Mouse (Mus musculus): ENCODE measurements around the gene Arhgef10l.
A peak's percentile ranks its signal among the peaks of the same experiment; 100 is the strongest.
"Not testable (repeated sequence)": the region's sequence is repeated elsewhere in the genome, so short reads cannot be mapped to it uniquely, and the experiment has no call there.

The Arhgef10l gene

DNA sequence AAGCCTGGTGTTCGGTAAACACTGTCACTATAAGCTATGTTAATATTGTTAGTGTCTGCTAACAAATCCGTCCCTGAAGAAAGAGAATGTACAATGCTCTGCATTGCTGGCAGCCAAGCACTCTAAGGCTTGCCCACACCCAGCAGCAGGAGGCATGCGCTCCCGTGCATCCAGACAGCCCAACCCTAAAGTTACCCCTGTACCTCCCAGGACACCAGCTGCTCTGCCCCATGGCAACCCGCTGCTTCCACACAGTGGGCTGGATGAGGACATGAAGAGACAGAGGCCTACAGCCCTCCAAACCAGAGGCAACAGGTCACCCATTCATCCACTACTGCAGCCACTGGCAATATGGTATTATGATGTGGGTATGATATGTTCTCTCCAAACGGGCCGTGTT lies 60.0 kb downstream of the Arhgef10l start:
- no peak for DNase-seq (ENCODE audit: low spot score in 2 of 2)

DNA sequence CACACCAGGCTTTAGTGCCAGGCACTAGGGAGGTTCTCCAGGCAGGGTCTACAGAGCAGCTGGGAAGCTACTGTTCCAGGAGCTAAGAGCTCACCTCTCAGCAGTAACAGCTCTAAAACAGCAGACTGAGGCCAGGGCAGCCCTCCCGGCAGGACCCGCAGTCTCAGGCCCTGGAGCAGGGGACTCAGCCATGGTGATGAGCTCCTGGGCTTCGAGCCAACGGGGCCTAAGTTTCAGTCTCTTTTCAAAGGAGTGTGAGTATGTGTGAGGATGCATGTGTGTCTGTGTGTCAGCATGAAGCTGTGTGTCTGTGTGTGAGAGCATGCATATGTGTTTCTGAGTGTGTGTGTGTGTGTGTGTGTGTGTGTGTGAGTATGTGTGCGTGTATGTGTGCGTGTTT lies 60.6 kb downstream of the Arhgef10l start:
- no peak for DNase-seq (ENCODE audit: low spot score in 2 of 2)

DNA sequence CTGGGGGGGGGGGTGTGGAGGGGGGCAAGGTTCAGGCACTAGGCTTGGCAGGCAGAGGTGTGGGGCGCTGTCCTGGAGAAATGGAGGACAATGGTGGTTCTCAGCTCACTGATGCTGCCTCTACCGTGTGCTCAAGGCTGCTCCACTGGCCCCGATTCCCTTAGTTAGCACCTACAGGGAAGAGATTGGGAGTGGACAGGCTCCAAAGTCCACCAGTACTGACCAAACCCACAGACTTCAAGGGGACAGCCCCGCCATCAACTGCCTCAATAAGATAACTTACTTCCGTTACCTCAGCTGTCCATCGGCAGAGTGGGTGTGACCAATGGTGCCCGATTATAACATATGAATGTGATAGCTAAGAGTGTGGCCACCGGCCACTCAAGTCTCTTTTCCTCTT lies 61.3 kb downstream of the Arhgef10l start:
- DNase-seq (ENCODE audit: low spot score in 2 of 2) = no peak

DNA sequence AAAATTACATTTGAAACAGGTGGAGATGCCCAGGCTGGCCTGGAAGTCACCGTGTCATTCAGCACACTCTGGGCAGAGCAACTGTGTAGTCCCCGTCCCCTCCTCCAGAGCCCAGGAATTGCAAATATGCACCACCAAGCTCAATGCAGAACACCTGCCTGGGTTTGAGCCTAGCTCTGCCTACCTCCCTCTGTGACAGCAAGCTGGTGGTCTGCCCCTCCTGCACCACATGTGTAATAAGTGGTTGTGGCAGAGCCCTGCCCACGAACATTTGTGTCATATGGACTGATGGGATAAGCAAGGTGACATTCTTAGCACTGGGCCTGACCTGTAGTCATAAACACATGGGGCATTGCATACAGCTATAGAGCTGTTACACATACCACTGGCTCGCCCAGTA lies 63.8 kb downstream of the Arhgef10l start:
- peak; percentile 41 to 56 for DNase-seq (ENCODE audit: low spot score in 2 of 2)

DNA sequence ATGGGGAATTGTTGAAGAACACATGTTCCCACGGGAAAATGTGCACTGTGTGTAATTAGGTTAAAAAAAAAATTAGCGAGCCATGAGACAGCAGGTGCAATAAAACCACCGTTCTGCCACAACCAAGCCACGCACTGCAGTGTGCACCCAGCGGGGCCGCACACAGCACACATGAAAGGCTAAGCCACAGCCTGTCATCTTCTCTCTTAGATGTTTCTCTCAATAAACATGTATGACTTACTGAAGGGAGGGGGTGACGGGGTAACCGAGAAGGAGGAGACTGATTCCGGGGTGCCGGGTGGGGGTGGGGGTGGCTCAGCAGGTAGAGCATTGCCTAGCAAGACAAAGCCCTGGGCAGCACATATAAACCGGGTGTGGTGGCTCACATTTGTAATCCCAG lies 64.7 kb downstream of the Arhgef10l start:
- DNase-seq (ENCODE audit: low spot score in 2 of 2) = peak; percentile 73 to 76

DNA sequence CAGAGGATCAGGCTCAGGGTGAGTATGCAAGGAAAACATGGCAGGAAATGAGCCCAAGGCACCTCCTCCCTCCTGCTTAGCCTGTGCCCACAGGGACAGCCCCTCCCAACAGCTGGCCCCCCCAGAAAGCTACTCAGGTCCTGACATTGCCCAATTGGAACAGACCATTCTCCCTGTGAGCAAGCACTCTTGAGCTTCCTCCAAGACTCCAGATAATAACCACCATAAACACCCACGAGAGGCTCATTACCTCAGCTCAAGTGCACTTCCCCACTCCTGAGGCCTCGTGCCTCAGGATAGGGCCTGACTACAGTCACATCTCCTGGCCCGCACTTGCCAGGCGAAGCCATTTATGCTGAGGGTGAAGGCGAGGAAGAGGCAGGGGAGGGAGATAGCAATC lies 67.0 kb downstream of the Arhgef10l start:
- DNase-seq (ENCODE audit: low spot score in 2 of 2) = no peak

DNA sequence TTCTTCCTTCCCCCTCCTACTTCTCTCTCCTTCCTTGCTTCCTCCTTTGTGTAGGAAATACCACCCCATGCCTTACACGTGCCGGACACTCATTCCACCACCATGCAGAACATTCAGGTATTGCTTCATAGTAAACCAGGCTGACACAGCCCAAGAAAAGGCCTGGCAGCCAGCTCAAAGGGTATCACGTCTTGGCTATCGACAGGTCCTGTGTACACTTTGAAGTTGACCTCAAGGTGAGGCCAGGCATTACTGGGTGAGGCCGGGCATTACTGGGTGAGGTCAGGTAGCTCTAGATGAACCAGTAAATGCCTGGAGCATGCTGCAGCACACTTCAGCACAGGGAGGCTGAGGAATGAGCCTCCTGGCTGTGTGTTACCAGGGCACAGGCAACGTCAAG lies 67.9 kb downstream of the Arhgef10l start:
- DNase-seq (ENCODE audit: low spot score in 2 of 2) = no peak

DNA sequence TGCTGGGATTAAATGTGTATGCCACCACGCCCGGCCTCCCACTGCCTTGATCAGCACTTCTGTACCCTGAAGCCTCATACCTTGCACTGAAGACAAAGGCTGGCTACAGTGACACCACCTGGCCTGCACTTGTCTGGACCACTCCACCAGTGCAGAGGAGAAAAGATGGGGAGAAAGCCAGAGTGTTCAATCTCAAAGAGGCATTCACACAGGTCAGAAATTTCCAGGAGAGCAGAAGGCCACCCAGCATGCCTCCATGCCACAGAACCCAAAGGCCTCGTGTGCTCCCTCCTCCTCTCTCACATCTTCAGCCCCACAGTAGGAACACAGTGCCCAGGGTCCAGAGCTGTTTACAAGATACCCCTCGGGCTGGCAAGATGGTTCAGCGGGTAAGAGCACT lies 68.4 kb downstream of the Arhgef10l start:
- no peak for DNase-seq (ENCODE audit: low spot score in 2 of 2)

DNA sequence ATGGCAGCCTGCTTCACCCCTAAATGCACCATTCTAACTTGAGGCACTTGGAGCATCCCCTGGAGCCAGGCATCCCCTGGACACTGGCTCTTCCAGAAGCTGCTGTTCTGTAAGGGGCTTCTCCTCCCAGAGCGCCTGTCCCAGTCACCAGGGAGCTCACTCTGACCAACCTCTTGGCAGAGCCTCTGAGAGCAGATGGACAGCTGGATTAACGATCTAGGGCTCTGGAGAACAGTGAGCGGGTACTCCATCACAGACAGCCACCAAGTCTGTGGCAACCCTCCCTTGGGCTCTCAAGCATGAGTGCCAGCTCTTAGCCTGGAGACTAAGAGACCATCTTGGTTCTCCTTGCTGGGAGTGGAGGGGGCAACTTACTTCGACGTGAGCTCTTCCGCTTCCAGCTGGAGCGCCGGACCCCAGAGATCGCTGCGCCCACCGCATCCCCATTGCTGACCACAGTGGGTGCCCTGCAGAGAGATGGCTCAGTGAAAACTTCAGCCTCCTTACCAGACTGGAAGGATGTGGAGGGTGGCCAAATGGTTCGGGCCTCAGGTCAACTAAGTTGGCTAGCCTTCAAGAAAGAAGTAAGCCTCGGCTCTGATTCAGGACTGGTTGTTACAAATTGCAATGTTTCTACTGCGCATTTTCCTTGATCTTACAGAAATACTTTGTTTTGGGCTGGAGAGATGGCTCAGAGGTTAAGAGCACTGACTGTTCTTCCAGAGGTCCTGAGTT lies 71.9 kb downstream of the Arhgef10l start:
- DNase-seq (ENCODE audit: low spot score in 2 of 2) = no peak

DNA sequence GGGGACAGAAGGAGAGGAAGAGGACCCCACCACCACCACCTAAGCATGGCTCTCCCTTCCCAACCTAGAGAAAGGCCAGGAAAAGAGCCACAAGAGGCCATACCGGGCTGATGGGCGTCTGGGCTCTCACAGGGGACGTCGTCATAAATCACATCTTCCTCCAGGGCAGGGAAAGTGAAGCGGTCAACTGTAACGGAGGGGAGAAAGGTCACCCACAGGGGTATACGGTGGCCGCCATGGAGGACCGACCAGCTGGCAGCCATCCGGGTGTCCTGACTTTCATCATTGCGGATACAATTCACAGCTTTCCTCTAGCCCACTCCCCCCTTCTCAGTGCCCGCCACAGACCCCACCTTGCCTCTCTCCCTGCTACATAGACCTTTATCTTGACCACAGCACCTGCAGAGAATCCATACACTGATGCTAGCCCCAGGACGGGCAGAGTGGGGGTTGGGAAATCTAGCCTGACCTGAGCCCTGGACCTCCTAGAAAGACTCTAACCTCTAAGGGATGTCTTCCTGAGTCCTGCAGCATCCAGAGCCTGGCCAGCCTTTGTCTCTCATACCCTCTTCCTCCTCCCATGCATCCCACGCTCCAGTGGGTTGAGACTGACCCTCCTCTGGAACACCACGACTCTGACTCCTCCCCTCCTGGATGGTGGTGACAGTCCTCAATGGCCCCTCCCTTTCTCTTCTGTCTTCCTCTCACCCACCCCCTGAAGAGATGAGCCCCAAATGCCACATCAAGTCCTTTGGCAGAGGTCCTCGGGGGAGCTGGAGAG lies 72.6 kb downstream of the Arhgef10l start:
- DNase-seq (ENCODE audit: low spot score in 2 of 2) = no peak

DNA sequence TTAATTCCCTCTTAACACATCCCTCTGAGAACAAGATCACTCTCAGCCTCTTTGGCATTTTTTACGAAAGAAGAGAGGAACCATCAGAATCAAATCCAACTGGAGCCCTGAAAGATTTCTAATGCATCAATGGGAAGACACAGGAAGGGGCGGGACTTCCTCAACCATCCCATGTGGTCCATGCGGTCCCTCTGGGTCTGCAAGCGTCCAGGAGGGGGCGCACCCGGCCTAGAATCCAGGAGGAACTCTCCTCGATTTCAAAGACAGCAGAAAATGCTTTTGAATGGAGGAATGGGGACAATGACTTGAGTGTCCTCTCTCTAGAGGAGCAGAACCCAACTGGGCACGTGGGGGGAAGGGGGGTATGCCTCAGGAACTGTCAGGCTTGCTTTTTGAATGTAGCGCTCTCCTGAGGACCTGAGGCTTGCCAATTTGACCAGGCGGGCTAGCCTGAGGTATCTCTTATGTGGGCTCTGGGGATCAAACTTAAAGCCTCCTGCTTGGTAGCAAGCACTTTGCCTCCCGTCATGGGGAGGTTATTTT lies 73.5 kb downstream of the Arhgef10l start:
- peak; percentile 79 to 95 for DNase-seq (ENCODE audit: low spot score in 2 of 2)

DNA sequence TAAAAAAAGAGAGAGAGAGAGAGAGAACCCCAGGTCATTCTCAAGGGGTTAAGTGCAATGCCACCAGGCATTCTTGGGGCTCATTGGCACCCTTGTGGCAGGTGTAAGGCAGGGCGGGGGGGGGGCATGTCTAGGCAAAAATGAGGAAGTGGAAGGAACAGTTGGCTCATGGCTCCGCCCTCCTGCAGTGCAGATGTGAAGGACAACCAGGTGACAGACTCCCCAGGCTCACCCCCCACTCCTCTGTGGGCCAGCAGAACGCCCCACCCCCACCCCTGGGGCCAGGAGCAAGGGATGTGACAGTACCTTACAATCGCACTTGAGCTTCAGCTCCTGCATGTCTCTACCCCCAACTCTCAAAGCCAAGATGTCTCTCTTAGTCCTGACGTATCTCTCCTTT lies 79.3 kb downstream of the Arhgef10l start:
- peak; percentile 51 to 65 for DNase-seq (ENCODE audit: low spot score in 2 of 2)

DNA sequence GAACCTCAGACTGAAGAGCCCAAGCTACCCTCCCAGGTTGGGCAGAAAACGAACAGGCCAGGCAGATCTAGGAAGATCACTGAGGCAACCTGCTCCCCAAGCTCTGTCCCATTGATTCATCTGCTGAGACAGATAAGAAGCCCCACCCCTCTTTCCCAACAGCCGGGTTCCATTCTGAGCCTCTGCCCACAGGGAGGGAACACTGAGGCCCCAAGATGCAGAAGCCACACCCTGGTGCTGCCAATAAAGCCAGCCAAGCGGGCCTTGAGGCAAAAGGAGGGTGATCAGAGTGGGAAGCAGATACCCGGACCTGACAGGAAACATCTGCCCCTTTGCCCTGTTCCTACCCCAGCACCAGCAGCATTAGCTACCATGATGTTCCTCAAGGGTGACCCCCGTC lies 81.6 kb downstream of the Arhgef10l start:
- no peak for DNase-seq (ENCODE audit: low spot score in 2 of 2)

DNA sequence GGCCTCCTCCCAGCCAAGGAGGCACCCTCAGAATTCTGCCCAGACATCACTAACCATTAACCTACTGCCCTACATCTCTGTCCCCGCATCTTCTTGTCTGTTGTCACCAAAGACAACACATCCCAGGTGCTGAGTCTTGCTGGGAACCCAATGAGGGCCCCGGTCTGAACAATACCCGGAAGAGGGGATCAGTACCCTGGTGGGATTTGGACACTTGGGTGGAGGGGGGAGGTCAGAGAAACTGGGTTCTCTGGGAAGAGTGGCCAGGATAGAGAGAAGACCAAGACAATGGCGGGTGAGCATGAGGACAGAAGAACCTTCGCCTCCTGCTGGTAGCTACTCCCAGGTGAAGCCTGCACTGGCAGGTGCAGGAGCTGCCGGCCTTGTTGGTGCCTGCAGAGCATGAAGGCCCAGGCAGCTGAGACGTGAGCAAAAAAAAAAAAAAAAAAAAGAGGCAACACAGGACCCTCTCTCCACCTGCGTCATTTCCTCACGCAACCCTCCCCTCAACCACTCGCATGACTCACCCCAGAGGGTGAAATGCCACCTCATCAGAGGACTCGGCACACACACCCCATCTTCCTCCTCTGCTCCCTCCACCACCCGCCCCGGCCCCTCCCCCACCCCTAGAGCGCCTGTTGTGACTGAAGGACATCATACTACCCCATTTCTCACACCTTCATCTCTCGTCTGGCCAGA lies 83.3 kb downstream of the Arhgef10l start:
- DNase-seq (ENCODE audit: low spot score in 2 of 2) = no peak

DNA sequence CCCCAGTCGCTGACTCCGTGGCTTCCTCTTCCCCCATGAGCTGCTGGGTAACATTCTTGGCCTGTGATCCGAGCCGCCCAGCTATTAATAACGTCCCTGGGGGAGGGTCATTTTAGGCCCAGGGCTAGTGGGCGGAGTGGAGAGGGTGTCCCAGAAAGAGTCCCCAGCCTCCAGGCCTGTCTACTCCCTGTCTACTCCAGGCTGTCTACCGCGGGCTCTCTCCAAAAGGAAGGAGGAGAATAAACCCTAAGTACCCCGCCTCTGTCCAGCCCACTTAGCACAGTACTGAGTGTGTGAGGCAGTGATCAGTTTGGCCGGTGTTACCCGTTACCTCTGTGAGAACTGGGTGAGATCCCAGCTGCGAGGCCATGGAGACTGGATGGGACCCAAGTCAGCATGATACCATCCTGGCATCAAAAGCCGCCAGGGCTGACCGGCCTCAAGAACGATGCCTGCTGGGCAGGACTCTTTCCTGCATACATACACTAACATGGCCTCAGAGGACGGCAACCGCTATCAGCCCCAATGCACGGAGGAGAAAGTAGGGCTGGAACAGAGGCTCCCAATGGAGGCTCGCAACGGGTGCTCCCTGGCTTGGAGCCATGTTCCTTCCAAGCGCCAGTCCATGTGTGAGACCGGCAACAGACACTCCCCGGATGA lies 84.0 kb downstream of the Arhgef10l start:
- DNase-seq (ENCODE audit: low spot score in 2 of 2) = no peak

DNA sequence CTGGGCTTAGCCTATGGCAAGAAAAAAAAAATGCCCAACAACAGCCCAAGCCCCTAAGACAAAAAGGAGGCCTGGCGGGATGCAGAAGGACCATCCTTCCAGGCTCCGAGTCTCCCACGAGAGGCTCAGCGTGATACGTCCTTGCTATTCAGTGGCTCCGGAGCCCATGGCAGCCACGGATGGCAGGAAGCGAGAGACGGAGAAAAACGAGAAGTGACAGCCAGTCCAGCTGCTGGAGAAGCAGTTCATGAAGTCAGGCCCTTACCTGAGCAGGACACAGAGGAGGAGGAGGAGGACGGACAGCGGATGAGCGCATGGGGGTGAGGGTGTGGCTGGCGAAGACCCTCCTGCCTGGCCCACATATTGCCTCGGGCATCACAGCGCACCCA lies 84.5 kb downstream of the Arhgef10l start:
- DNase-seq (ENCODE audit: low spot score in 2 of 2) = no peak

DNA sequence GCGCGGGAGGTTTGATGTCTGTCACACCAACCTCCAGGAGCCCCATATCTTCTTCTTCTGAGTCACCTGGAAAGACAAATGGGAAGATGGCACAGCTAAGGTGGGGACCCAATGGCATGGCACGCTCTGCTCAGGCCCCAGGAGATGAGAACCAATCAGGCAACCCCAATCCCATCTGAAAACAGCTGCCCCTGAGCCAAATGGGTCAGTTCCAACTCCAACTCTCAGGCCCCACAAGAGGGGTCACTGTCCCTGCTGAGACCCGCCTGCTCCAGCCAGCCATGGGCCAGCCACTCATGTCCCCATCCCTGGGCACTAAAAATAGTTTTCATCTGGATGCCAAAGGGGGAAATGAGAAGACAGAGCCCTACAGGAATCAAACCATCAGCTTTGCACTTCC lies 84.9 kb downstream of the Arhgef10l start:
- no peak for DNase-seq (ENCODE audit: low spot score in 2 of 2)

DNA sequence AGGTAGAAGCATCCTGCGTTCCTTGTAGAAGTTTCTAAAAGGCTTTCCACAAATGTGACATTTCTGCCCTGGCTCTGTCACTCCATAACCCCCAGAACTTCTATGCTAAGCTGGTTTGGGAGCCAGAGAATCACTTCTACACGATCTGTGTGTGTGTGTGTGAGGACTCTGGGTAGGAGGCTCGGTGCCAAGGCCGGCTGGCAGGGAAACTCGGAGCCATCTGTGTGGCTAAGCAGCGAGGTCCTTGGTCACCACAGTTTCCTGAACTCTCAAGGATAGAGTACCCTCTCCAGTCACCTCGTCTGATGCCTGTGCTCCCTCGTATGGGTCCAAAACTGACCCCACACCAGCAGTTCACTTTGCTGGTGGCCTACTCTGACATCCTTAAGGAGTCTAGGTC lies 86.2 kb downstream of the Arhgef10l start:
- DNase-seq (ENCODE audit: low spot score in 2 of 2) = no peak

DNA sequence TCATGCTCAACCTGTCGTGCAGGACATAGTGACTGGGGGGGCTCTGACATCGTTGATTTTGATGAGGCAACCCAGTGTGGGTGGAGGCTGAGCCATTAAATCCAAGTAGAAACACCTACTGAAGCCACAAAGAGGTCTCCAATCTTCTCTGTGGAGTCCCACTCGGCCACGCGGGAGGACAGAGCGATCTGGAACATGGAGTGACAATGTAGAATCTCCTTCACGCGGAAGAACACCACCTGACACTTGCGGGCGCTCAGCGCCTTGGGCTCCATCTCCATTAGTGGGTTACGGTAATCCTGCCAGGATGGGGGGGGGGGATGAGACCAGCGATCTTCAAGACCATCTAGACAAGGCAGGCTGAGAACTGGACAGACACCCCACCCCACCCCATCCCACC lies 86.7 kb downstream of the Arhgef10l start:
- DNase-seq (ENCODE audit: low spot score in 2 of 2) = no peak

DNA sequence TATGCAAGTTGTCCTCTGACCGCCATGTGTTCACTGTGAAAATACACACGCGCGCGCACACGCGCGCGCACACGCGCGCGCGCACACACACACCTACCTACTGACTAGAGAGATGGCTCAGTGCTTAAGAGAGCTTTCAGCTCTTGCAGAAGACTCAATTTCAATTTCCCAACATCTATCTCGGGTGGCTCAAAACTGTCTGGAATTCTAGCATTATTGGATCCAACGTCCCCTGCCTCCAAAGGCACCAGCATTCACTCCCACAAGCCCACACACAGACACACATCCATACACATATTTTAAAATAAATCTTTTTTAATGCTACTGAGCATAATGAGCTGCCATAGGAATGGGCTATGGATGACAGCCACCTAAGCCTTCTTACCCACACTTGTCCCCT lies 89.2 kb downstream of the Arhgef10l start:
- no peak for DNase-seq (ENCODE audit: low spot score in 2 of 2)

DNA sequence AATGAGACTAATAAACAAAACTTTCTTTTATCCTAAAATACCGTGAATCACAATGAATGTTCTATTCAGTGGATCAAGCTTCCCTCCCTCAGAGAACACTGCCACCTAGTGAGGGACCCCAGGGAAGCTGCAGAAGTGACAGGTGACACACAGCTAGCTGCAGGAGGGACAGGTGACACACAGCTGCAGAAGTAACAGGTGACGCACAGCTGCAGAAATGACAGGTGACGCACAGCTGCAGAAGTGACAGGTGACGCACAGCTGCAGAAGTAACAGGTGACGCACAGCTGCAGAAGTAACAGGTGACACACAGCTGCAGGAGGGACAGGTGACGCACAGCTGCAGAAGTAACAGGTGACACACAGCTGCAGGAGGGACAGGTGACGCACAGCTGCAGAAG lies 90.9 kb downstream of the Arhgef10l start:
- DNase-seq (ENCODE audit: low spot score in 2 of 2) = not testable (repeated sequence)

DNA sequence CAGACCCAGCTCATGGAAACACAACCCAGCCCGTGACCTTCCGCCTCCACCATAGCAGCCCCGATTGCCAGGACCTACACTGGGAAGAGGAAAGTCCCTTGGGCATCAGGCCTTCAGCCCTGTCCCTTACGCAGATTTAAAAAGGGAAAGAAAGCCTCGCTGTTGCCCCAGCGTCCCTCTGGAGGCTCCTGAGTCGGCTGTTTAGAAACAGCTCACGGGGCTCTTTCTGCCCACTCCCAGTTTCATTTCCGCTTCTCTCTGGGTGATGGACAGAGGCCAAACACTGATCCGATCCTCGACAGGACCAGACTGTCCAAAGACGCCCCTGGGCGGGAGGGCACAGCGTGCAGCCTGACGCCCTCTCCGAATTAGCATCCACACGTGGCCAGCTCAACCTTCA lies 93.4 kb downstream of the Arhgef10l start:
- no peak for DNase-seq (ENCODE audit: low spot score in 2 of 2)
